Mouse (Mus musculus) ES-E14 (cell line): ENCODE results near the gene R3hdm2.

Experiments
- CHD2 ChIP-seq: IDR thresholded peaks from 2 replicates; pipeline ENCODE4 v1.6.1; 2014; ENCODE audit warnings: mild to moderate bottlenecking, low read depth, low read length, inconsistent platforms
- HCFC1 ChIP-seq: IDR thresholded peaks from 2 replicates; pipeline ENCODE4 v1.6.1; 2012; ENCODE audit warnings: low read length, inconsistent platforms, borderline replicate concordance; ENCODE audit not compliant: insufficient read depth
- ZNF384 ChIP-seq: IDR thresholded peaks from 2 replicates; pipeline ENCODE4 v1.6.1; 2012; ENCODE audit warnings: low read depth, low read length, inconsistent platforms

- TF ChIP-seq CHD2 (0 out of 2 replicates have a peak, but pooled peaks have one; percentile 11), ZNF384 (peak; percentile 51; the same call in 1 of the 2 replicates), HCFC1 (no peak)
These were observed 128.1 kb downstream of the R3hdm2 start for GRCm38 (mm10) chr10:127508239-127508638.
